Mouse (Mus musculus) bone marrow macrophage, adult 2 months (primary cell): Measurements from ENCODE around the gene Scaper.

Experiments used
- CTCF ChIP-seq: IDR thresholded peaks from 2 replicates; pipeline ENCODE4 v1.5.1; 2012; ENCODE audit warnings: low read depth, mild to moderate bottlenecking, low read length, moderate library complexity
- POLR2A ChIP-seq: IDR thresholded peaks from 2 replicates; pipeline ENCODE4 v1.6.1; 2012; ENCODE audit warnings: mild to moderate bottlenecking, low read depth, low read length, borderline replicate concordance

DNA sequence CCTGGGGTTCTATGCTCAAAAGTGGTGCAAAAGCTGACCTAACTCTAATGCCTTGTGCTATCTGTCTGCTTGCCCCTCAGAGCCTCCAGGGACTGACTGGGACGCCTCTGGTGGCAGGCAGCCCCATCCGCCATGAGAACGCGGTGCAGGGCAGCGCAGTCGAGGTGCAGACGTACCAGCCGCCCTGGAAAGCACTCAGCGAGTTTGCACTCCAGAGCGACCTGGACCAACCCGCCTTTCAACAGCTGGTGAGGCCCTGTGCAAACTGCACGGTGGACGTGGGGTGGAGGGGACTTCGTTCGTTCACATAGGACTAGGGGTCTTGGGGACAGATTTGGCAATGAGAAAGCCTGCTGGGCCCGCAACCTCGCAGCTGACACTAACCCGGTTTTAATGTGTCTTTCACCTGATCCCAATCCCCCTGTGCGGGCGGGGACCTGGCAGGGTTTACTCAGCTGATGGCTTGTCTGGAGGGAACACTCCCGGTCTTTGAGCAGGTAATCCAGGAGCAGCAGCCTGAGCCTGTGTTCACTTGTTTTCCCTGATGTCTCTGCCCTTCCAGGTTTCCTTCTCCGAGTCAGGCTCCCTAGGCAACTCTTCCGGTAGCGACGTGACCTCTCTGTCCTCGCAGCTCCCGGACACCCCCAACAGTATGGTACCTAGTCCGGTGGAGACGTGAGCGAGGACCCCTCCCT, 392.9 kb downstream of the Scaper start:
- TF ChIP-seq POLR2A (no peak), CTCF (no peak)
